Mouse (Mus musculus): ENCODE data around the gene 4930558K02Rik.

Gene 4930558K02Rik

GRCm38 (mm10) chr1:161998781-161999180 is 19.3 kb upstream of the 4930558K02Rik start:
- no peak for DNase-seq (ENCODE audit: low read depth, low spot score)

DNA sequence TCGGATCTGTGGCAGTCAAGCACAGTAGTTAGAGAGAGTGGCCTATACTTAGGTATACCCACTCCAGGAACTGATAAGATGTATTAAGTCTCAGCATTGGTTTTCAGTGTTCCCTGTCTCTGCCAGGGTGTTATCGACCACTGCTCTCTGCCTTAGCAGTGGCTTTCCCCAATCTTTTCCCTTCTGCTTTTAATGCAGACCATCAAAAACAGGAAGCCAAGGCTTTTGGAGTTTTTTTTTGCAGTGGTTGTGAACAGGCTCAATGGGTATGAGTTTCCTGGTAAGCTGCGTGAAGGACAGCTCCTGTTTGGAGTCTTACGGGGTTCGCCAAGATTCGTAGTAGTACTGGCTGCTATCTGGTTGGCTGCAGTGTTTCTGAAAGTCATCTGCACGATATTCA is 13.0 kb upstream of the 4930558K02Rik start:
- DNase-seq (ENCODE audit: low read depth, low spot score) = no peak

GRCm38 (mm10) chr1:161991846-161992245 is 12.4 kb upstream of the 4930558K02Rik start:
- no peak for DNase-seq (ENCODE audit: low read depth, low spot score)

GRCm38 (mm10) chr1:161990684-161991578 is 11.5 kb upstream of the 4930558K02Rik start:
- DNase-seq (ENCODE audit: low read depth, low spot score) = no peak

DNA sequence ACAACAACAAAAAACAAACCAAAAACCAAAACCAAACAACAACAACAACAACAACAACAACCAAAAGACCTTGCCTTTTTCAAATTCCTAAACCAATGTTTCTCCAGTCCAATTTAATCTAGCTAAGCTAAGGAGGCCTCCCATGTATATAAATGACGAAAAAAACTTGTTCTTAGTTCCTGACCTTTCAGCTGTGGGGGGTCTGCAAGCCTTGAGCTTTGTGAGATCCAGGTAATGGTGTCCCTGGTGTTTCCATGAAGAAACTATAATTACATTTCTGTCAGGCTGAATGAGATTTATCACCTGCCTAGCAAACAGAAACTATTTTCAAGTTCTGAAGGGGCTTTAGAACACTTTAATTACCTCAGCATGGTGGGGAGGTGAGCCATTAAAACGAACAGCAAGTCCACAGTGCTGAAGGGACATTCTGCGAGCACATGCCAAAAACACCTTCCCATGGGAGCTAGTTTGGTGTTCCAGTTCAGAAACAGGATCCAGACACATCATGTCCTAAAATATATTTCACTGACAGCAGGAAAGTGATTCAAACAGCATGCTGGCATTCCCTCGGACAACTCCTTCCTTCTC is 4.6 kb upstream of the 4930558K02Rik start:
- no peak for DNase-seq (ENCODE audit: low read depth, low spot score)

DNA sequence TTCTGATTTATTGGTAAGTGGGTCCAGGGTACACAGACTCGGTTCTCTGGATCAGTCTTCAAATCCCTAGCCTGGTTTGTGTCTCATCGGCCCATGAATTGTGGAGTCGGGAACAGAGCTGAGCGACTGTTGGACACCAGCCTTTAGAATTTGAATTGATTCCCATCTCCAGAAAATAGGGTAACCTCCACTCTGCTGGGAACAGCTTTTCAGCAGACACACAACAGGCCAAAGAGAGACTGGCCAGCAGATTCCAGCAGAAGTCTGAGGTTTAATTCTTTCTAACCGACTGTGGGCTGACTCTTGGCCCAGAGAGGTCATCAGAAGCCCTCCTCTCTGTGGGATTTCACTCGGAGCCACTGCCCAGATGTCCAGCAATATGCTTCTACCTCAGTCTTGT is 4.0 kb upstream of the 4930558K02Rik start:
- no peak for DNase-seq (ENCODE audit: low read depth, low spot score)

GRCm38 (mm10) chr1:161980626-161981298 is 1.3 kb upstream of the 4930558K02Rik start:
- no peak for DNase-seq (ENCODE audit: low read depth, low spot score)

DNA sequence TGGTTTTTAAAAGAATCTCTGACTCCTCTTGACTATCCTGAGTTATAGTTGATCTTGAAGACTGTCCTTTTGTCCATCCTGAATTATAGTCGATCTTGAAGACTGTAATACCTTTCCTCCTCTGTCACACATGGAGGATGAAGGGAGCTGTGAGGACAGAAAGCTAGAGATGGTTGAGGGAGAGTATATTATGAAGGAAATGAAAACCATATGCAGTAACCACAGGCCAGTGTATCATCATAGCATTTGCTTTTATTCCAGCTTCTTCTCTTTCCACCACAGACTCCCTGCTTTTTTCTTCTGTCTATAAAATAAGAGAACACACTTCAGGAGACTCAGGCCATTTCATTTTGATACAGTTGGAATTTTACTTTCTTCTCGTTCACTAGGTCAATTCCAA is 610 bp upstream of the 4930558K02Rik start:
- DNase-seq (ENCODE audit: low read depth, low spot score) = no peak

- DNase-seq (ENCODE audit: low read depth, low spot score) = no peak
Observed at GRCm38 (mm10) chr1:161978173-161978700, 1.2 kb downstream of the 4930558K02Rik start.

GRCm38 (mm10) chr1:161977331-161977730 is 2.1 kb downstream of the 4930558K02Rik start:
- no peak for DNase-seq (ENCODE audit: low read depth, low spot score)

GRCm38 (mm10) chr1:161976255-161977182 is 2.9 kb downstream of the 4930558K02Rik start:
- DNase-seq (ENCODE audit: low read depth, low spot score) = peak; percentile 79

DNA sequence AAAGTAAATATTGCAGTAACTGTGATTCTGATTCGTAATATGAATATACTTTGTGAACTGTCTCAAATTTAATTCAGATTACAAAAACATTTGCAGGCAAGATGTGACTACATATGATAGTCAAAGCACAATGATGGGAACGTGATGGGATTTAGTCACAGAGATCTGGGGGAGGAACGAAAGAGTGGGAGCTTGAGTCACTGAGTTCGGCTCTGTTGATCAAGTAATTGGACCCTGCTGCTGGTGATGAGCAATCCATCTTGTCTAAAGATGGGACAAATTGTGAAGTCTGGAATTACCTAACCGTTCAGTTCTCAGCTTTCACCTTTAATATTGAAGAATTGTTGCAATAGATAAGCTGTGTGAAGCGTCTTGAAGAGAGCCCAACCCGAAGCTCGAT is 7.2 kb downstream of the 4930558K02Rik start:
- DNase-seq (ENCODE audit: low read depth, low spot score) = no peak

GRCm38 (mm10) chr1:161970874-161971273 is 8.6 kb downstream of the 4930558K02Rik start:
- no peak for DNase-seq (ENCODE audit: low read depth, low spot score)

- DNase-seq (ENCODE audit: low read depth, low spot score) = peak; percentile 89
Observed at GRCm38 (mm10) chr1:161968589-161969407, 10.6 kb downstream of the 4930558K02Rik start, which contains the start of gene Pigc. TSS of gene Pigc (plus strand) at chr1:161969186.

DNA sequence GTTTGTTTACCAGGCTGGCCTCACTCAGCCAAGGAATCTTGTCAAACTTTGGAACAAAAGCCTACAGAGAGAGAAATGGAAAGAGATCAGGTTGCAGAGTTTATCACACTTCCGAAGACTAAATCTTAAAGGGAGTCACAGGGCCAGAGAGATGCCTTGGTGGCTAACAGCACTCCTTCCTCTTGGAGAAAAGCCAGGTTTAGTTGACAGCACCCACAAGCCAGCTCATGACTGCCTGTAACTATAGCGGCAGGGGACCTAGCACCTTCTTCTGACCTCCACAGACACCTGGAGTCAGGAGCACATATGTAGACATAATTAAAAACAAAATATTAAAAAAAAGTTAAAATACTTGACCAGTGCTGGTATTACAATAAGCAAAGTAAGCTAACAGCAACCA is 11.5 kb downstream of the 4930558K02Rik start:
- DNase-seq (ENCODE audit: low read depth, low spot score) = no peak

DNA sequence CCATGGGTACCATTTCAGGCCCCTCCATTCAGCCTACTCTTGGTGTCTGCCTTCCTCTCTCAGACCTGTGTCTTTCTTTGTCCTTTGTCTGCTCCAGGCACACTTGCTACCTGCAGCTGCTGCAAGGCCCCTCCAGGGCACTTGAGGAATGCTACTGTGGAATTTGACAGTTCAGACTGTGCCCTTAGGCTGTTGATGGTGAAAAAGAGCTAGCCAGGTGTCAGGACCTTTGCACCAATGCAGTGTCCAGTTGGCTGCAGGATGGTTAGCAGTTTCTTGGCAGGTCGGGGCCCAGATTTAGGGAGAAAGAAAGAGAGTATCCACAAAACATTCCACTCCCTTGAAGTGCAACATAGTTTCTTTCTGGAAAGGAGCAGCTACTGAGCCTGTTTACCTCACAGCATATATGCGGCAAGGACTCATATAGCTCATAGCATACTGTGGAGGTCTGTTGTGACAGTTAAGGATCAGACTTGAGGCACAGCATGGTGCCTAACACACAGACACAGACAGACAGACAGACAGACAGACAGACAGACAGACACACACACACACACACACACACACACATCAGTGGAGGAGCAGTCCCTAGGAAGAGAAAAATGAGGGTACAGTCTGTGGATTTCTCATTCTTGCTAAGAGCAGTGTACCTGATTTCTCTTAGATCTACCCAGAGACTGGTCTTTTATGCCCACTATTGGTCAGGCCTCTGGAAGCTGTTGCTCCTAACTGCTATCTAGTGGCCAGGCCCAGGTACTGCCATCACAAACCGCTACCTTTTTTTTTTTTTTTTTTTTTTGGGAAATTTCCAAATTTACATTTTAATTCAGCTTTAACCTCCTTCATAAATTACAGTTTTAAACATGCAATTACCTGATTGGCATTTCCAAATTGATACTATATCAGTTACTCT is 16.7 kb downstream of the 4930558K02Rik start:
- DNase-seq (ENCODE audit: low read depth, low spot score) = no peak

DNA sequence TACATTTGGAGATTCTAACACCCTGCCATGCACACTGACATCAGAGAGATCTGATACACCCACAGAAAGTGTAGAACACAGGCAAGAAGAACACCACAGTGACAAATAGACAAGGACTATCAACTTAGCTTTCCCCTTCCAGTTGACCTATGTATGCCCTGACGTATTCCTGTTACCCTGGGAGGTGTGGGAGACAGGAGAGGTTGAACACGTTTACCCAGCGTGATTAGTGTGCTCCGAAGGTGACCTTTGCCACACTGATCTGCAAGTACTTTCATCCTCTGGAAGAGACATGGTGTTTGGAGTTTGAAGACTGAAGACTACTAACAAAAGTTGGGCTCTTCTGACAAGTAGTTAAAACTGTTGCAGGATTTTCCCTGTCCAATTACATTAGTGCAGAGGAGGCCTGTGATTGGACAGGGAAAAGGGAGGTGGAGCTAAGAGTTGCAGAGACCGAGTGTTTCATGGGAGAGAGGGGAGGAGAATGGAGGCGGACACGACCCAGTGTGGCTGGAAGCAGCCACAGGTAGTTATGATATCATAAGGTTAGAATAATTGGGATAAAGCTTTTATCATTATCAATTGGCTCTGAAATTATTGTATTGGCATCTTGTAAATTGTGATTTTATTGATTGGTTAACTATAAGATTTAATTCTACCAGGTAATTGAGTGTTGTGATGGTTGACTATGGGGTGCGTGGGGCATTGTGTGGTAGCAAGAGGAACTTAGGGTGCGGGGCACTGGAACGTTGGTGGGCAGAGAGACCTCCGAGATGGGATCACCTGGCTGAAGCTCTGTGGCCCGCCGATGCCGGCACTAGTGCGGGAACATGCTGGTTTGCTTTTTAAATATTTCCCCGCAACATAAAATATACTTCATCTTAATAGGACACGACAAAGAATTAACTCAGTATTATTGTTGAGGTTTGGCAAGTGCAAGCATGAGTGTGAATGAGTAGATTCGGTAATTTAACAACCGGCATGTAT is 21.2 kb downstream of the 4930558K02Rik start:
- no peak for DNase-seq (ENCODE audit: low read depth, low spot score)

- no peak for DNase-seq (ENCODE audit: low read depth, low spot score)
Observed at GRCm38 (mm10) chr1:161955846-161956245, 23.6 kb downstream of the 4930558K02Rik start.
